Mouse (Mus musculus) stomach, postnatal 0 days (tissue): ENCODE measurements around the gene Itih2. TPM values are rescaled to one million over a fixed set of nuclear protein-coding genes. Genes with fewer than 3 reads are reported as not detected.

ENCODE experiments used
- ATAC-seq: fragments of 200-750 bp; cut with Nextera tagmentation; 2 replicates; pipeline ENCODE4 v1.8.0; 2017; ENCODE audit not compliant: low FRiP score, low TSS enrichment
- DNase-seq: peaks from one replicate; pipeline ENCODE4 v3.0.0-alpha.2; 2016; ENCODE audit warnings: low spot score
- H3K27ac ChIP-seq: fragments of 300-500 bp; sonication (generic); replicated peaks from 2 replicates; pipeline ENCODE4 v1.5.1; 2014; ENCODE audit warnings: mild to moderate bottlenecking, control low read depth
- H3K27me3 ChIP-seq: fragments of 300-500 bp; sonication (generic); 2 replicates; pipeline ENCODE4 v1.6.1; 2014; ENCODE audit warnings: low read length; ENCODE audit not compliant: control insufficient read depth, insufficient read depth
- H3K36me3 ChIP-seq: fragments of 300-500 bp; sonication (generic); 2 replicates; pipeline ENCODE4 v1.6.1; 2014; ENCODE audit warnings: low read length, mixed read lengths; ENCODE audit not compliant: control insufficient read depth, insufficient read depth
- H3K4me1 ChIP-seq: fragments of 300-500 bp; sonication (generic); replicated peaks from 2 replicates; pipeline ENCODE4 v1.6.1; 2014; ENCODE audit warnings: antibody characterized with exemption; ENCODE audit not compliant: control insufficient read depth, insufficient read depth
- H3K4me2 ChIP-seq: fragments of 300-500 bp; sonication (generic); replicated peaks from 2 replicates; pipeline ENCODE4 v1.6.1; 2014; ENCODE audit warnings: low read depth, mild to moderate bottlenecking, control low read depth, moderate library complexity
- H3K4me3 ChIP-seq: fragments of 300-500 bp; sonication (generic); 2 replicates; pipeline ENCODE4 v1.5.1; 2014; ENCODE audit warnings: low read depth, low read length, control low read depth
- H3K9ac ChIP-seq: fragments of 300-500 bp; sonication (generic); 2 replicates; pipeline ENCODE4 v1.6.1; 2014; ENCODE audit warnings: mild to moderate bottlenecking, low read length, control low read depth, mixed read lengths
- H3K9me3 ChIP-seq: fragments of 300-500 bp; sonication (generic); 2 replicates; pipeline ENCODE4 v1.6.1; 2016; ENCODE audit warnings: low read length; ENCODE audit not compliant: control insufficient read depth
- CTCF ChIP-seq: IDR thresholded peaks from 2 replicates; pipeline ENCODE4 v1.5.1; 2016; ENCODE audit warnings: antibody characterized with exemption, low read depth, mild to moderate bottlenecking, moderate library complexity
- EP300 ChIP-seq: optimal IDR thresholded peaks from 2 replicates; pipeline ENCODE3; 2016; ENCODE audit warnings: antibody characterized with exemption
- WGBS: fragments of 180-500 bp; shearing (Covaris S2); extraction: QIAGEN DNeasy Blood & Tissue Kit; methylation state at CpG from one replicate; pipeline ENCODE4 v1.1.7; 2014; 5-methylcytosine and 5-hydroxymethylcytosine counted together
- polyA plus RNA-seq: library from polyadenylated mRNA; unstranded; fragments of >200 nt; fragmentation: Nextera tagmentation; extraction: Ambion mirVana; gene quantifications from 2 replicates; pipeline ENCODE4 v1.2.1, GENCODE M21; 2015

The Itih2 gene
- polyA plus RNA-seq, 1 experiment from 2014 or later: 9.0 TPM

DNA sequence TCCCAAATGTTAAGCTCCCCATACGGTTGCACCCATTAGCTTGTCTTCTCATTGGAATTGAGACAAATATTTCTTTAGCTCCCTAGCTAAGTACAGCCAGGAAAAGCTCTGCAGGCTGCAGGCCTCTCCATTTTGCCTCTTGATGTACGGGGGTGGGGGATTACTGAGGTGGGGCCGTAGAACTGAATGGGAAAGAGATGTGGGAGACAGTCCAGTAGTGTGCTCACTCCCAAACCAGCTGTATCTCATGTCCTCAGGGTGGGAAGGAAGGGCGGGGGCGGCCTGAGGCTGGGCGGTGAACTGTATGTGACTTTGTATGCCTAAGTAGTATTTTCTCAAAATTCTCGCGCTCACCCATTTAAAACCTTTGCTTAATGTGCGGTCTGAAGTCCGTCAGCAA is 26.0 kb upstream of the Itih2 start:
- Histone ChIP-seq H3K4me2 (no peak overlapping the region), H3K9me3 (no peaks in the 10 kb centered on the region), H3K4me3 (no peak overlapping the region; the same call in 1 of the 2 replicates), H3K27ac (peak overlapping the region; percentile 9; the same call in 1 of the 2 replicates), H3K9ac (no peak overlapping the region), H3K27me3 (no peaks in the 10 kb centered on the region), H3K4me1 (no peaks in the 10 kb centered on the region), H3K36me3 (no peaks in the 10 kb centered on the region)
- ATAC-seq (peak; percentile 59; the same call in 1 of the 2 replicates), DNase-seq (no peak)
- WGBS: 49% methylated on average over 10 of the region's 10 CpGs
- TF ChIP-seq EP300: no peak

DNA sequence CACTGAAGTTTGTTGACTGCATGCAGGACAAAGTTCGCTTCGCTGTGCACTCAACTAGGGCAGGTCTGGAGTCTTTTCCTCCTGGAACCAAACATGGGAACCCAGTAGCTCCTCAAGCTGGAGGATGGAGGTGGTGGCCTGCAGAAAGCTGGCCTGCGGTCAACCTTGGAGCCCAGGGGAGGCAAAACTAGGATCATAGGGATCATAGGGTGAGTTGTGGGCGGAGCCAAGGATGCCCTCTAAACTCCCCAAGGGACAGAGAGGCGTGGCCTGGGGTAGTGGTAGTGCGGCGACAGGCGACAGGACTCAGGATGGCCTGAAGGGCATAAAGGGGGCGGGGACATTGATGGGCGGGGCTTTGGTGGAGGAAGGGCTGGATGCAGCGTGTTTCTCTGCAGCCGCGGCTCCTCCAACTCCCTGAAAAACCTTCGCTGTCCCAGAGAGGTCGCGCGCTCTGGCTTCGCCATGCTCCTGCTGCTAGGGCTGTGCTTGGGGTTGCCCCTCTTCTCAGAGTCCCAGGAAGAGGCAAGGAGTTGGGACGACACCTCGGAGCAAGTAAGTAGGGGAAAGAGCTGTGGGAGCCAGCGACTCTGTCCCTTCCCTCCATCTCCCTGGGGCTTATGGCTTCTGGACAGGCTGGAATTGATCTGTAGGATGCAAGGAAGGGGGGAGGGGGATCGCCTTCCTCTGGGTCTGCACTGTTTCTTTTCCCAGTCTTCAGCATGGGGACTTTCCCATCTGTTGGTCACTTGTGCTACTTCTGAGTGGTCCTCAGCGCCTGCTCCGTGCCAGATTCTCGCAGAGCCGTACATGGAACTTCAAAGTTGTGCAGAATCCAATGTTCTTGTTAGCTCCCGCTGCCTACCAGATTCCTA is 22.2 kb upstream of the Itih2 start, which contains the start of gene Itih5:
Gene Itih5 (plus strand): TSS at position 371 of the 875 bp plus-strand sequence.
- peak; percentile 75 for DNase-seq

DNA sequence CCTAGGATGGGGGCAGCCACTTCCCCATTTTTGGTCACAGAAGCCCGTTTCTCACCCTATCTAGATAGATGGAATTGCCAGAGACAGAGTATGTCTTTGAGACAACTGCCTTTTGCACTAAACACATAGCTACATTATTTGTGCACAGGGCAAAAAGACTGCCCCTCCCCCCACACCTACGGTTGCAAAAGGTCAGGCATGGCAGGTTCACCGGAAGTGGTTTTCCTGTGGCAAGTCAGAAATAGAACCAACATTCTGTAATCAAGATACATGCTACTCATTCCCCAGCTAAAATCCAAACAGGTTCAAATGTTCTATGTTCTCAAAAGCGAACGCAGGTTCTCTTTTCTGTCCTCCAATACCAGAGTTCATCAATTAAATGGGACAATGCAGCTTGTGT is 21.4 kb upstream of the Itih2 start:
- Histone ChIP-seq H3K4me2 (no peak overlapping the region), H3K27me3 (no peaks in the 10 kb centered on the region), H3K36me3 (no peaks in the 10 kb centered on the region), H3K9ac (no peak overlapping the region), H3K27ac (no peak overlapping the region), H3K4me1 (no peaks in the 10 kb centered on the region), H3K4me3 (no peak overlapping the region), H3K9me3 (no peaks in the 10 kb centered on the region)
- DNase-seq (no peak), ATAC-seq (no peak)
- 76% methylated on average over 5 of the region's 5 CpGs for WGBS
- TF ChIP-seq EP300 (no peak), CTCF (no peak)

More for the DNA sequence above, 22.2 kb upstream of the Itih2 start, which contains the start of gene Itih5:
- TF ChIP-seq EP300 (no peak), CTCF (no peak)
- peak within 1 kb of the TSS; percentile 70 for H3K9ac ChIP-seq
- peak within 1 kb of the TSS; percentile 75 for H3K4me2 ChIP-seq
- no peaks in the 10 kb centered on the region for H3K27me3 ChIP-seq
- H3K36me3 ChIP-seq: no peaks in the 10 kb centered on the region
- H3K9me3 ChIP-seq: no peaks in the 10 kb centered on the region
- WGBS: 9% methylated on average over 26 of the region's 27 CpGs
- peak; percentile 84 for ATAC-seq
- H3K27ac ChIP-seq: peak within 1 kb of the TSS; percentile 77
- peak within 1 kb of the TSS; percentile 55 for H3K4me3 ChIP-seq
- no peaks in the 10 kb centered on the region for H3K4me1 ChIP-seq

DNA sequence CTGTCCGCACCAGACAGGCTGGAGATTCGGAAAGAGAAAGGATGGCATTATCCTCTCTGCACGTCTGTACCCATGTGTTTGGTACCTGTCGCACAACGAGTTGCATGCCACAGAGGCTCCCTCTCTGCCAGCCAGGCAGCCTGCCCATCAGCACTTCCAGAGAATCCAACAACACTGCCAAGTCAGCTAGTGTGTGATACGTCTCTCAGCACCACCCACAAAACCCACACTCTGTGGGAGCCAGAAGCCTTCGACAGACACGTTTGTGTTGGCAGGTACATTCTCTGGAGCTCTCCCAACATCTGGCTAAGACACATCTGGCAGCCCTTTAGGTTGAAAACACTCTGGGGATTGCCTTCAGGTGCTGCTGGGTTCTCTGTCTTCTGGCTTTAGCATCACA is 16.0 kb upstream of the Itih2 start:
- TF ChIP-seq EP300 (no peak), CTCF (no peak)
- Histone ChIP-seq H3K27ac (no peak overlapping the region), H3K36me3 (no peaks in the 10 kb centered on the region), H3K9me3 (no peaks in the 10 kb centered on the region), H3K9ac (no peak overlapping the region), H3K4me3 (no peak overlapping the region), H3K27me3 (no peaks in the 10 kb centered on the region), H3K4me1 (no peaks in the 10 kb centered on the region), H3K4me2 (no peak overlapping the region)
- 63% methylated on average over 8 of the region's 8 CpGs for WGBS
- DNase-seq: no peak
- no peak for ATAC-seq

DNA sequence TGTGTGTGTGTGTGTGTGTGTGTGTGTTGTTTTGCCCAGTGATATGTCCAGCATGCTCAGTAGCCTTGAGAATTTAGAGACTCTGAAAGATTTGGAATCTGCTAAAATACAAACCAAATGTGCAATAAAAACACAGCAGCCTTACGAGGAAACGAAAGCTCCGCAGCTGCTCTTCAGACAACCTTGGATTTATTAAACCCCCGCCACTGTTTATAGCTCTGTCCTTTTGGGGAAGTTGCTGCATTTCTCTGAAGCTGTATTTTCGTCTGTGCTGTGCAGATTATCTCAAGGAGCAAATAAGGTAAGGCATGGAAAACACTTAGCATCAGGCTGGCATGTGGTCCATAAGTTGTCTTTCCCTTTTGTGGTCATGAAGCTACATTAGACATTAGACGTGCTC is 14.3 kb upstream of the Itih2 start:
- WGBS: 47% methylated on average over 6 of the region's 6 CpGs
- Histone ChIP-seq H3K27ac (no peak overlapping the region), H3K9ac (no peak overlapping the region), H3K9me3 (no peaks in the 10 kb centered on the region), H3K27me3 (no peaks in the 10 kb centered on the region), H3K4me1 (no peaks in the 10 kb centered on the region), H3K36me3 (no peaks in the 10 kb centered on the region), H3K4me3 (no peak overlapping the region), H3K4me2 (no peak overlapping the region)
- ATAC-seq: no peak
- no peak for TF ChIP-seq EP300
- TF ChIP-seq CTCF: no peak
- no peak for DNase-seq
